Mouse (Mus musculus) spleen, adult 2 months (tissue): Measurements from ENCODE around the gene Snx33. TPM values are rescaled to one million over a fixed set of nuclear protein-coding genes. Genes with fewer than 3 reads are reported as not detected.

Experiments
- DNase-seq, 2 experiments: peaks; one replicate each; pipeline versions ENCODE4 v3.0.0 to v3.0.0-alpha.2; 2012 to 2021; ENCODE audit warnings: low spot score in 2 of 2, low read depth in 1 of 2
- H3K27ac ChIP-seq: fragments of 200-500 bp; 2 replicates; pipeline ENCODE4 v1.5.1; 2012; ENCODE audit warnings: low read length, inconsistent platforms; ENCODE audit not compliant: insufficient read depth
- H3K27me3 ChIP-seq: fragments of 200-500 bp; 2 replicates; pipeline ENCODE4 v1.6.1; 2012; ENCODE audit warnings: mild to moderate bottlenecking, moderate library complexity, low read length, inconsistent platforms; ENCODE audit not compliant: control insufficient read depth, insufficient read depth
- H3K36me3 ChIP-seq: fragments of 200-500 bp; 2 replicates; pipeline ENCODE4 v1.6.1; 2012; ENCODE audit warnings: mild to moderate bottlenecking, low read length, inconsistent platforms; ENCODE audit not compliant: control insufficient read depth, insufficient read depth
- H3K4me1 ChIP-seq: fragments of 200-500 bp; 2 replicates; pipeline ENCODE4 v1.6.1; 2011; ENCODE audit warnings: inconsistent platforms; ENCODE audit not compliant: control insufficient read depth, insufficient read depth, insufficient read length
- H3K4me3 ChIP-seq: fragments of 200-500 bp; 2 replicates; pipeline ENCODE4 v1.5.1; 2011; ENCODE audit warnings: mild to moderate bottlenecking, inconsistent platforms; ENCODE audit not compliant: insufficient read depth, insufficient read length; ENCODE audit errors: extremely low read depth
- CTCF ChIP-seq: fragments of 200-500 bp; IDR thresholded peaks from 2 replicates; pipeline ENCODE4 v1.5.1; 2011; ENCODE audit warnings: mild to moderate bottlenecking, inconsistent platforms; ENCODE audit not compliant: insufficient read depth, insufficient read length, insufficient replicate concordance; ENCODE audit errors: extremely low read depth
- POLR2A ChIP-seq: fragments of 200-500 bp; IDR thresholded peaks from 2 replicates; pipeline ENCODE4 v1.6.1; 2011; ENCODE audit warnings: low read depth, low read length, inconsistent platforms
- WGBS: fragments of 180-500 bp; shearing (Covaris S2); methylation state at CpG from one replicate; pipeline ENCODE4 v1.1.7; 2018; 5-methylcytosine and 5-hydroxymethylcytosine counted together
- polyA plus RNA-seq: library from polyadenylated mRNA; depleted of rRNA; stranded (reverse); fragments of >200 nt; gene quantifications from 2 replicates; pipeline ENCODE4 v1.2.3, GENCODE M21; 2012

Gene Snx33
- polyA plus RNA-seq, 1 experiment: 9.0 TPM

DNA sequence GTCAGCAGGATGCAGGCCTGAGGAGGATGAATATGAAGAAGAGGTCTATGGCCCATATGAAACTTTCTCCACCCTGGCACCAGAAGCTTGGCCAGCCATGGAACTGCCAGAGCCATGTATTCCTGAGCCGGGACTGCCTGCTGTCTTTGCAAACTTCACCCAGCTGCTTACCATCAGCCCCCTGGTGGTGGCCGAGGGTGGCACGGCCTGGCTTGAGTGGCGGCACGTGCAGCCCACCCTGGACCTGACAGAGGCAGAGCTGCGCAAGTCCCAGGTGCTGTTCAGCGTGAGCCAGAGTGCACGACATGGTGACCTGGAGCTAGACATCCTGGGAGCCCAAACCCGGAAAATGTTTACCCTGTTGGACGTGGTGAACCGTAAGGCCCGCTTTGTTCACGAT is 42.1 kb downstream of the Snx33 start:
- Histone ChIP-seq H3K27ac (no peak overlapping the region), H3K4me1 (no peaks in the 10 kb centered on the region), H3K27me3 (no peaks in the 10 kb centered on the region), H3K36me3 (no peaks in the 10 kb centered on the region), H3K4me3 (no peak overlapping the region)
- 64% methylated on average over 13 of the region's 13 CpGs for WGBS
- DNase-seq: no peak
- no peak for TF ChIP-seq POLR2A
- peak; percentile 18; the same call in 1 of the 2 replicates for TF ChIP-seq CTCF

- Histone ChIP-seq H3K27ac (no peak overlapping the region), H3K27me3 (no peaks in the 10 kb centered on the region), H3K4me1 (no peaks in the 10 kb centered on the region), H3K4me3 (no peak overlapping the region), H3K36me3 (no peaks in the 10 kb centered on the region)
- no peak for DNase-seq
- TF ChIP-seq POLR2A: no peak
- TF ChIP-seq CTCF: no peak
- 88% methylated on average over 4 of the region's 4 CpGs for WGBS
These were observed 43.8 kb downstream of the Snx33 start for GRCm38 (mm10) chr9:56884328-56884727.

- H3K4me1 ChIP-seq: no peaks in the 10 kb centered on the region
- no peak overlapping the region for H3K4me3 ChIP-seq
- DNase-seq: no peak
- WGBS: 78% methylated on average over 7 of the region's 7 CpGs
- no peaks in the 10 kb centered on the region for H3K36me3 ChIP-seq
- H3K27me3 ChIP-seq: no peaks in the 10 kb centered on the region
- H3K27ac ChIP-seq: no peak overlapping the region
- no peak for TF ChIP-seq CTCF
- no peak for TF ChIP-seq POLR2A
These were observed 44.7 kb downstream of the Snx33 start for GRCm38 (mm10) chr9:56883470-56883869.

DNA sequence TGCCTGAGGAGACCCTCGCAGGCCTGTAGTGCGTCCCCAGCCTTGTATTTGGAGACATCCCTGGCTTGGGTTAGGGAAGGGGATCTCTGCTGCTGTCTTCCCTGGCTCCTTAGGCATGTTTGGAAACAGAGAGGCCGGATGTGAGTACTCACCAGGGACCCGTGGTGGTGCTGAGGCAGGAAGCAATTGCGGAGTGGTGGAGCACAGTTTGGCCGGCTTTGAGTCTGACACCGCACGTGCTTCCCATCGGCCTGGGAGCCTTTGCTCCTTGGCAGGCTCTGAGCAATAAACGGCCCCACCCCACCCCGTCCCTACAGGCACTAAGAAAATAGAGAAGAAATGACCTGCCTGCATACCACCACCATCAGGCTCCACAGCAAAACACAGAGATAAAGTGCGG is 45.4 kb downstream of the Snx33 start:
- no peak for DNase-seq
- no peaks in the 10 kb centered on the region for H3K36me3 ChIP-seq

GRCm38 (mm10) chr9:56882283-56882682 is 45.9 kb downstream of the Snx33 start:
- no peak overlapping the region for H3K4me3 ChIP-seq
- H3K36me3 ChIP-seq: no peaks in the 10 kb centered on the region
- H3K4me1 ChIP-seq: no peaks in the 10 kb centered on the region
- DNase-seq: no peak
- TF ChIP-seq POLR2A: no peak
- TF ChIP-seq CTCF: no peak
- WGBS: 71% methylated on average over 4 of the region's 4 CpGs
- H3K27me3 ChIP-seq: no peaks in the 10 kb centered on the region
- H3K27ac ChIP-seq: no peak overlapping the region

More for the DNA sequence above, 45.4 kb downstream of the Snx33 start:
- Histone ChIP-seq H3K4me1 (no peaks in the 10 kb centered on the region), H3K27ac (no peak overlapping the region), H3K4me3 (no peak overlapping the region), H3K27me3 (no peaks in the 10 kb centered on the region)
- TF ChIP-seq POLR2A (no peak), CTCF (no peak)
- 60% methylated on average over 12 of the region's 12 CpGs for WGBS

GRCm38 (mm10) chr9:56881539-56882082 is 46.6 kb downstream of the Snx33 start:
- TF ChIP-seq POLR2A: no peak
- TF ChIP-seq CTCF: no peak
- no peak for DNase-seq
- Histone ChIP-seq H3K36me3 (no peaks in the 10 kb centered on the region), H3K4me1 (no peaks in the 10 kb centered on the region), H3K27ac (no peak overlapping the region), H3K27me3 (no peaks in the 10 kb centered on the region), H3K4me3 (no peak overlapping the region)
- 57% methylated on average over 3 of the region's 3 CpGs for WGBS

DNA sequence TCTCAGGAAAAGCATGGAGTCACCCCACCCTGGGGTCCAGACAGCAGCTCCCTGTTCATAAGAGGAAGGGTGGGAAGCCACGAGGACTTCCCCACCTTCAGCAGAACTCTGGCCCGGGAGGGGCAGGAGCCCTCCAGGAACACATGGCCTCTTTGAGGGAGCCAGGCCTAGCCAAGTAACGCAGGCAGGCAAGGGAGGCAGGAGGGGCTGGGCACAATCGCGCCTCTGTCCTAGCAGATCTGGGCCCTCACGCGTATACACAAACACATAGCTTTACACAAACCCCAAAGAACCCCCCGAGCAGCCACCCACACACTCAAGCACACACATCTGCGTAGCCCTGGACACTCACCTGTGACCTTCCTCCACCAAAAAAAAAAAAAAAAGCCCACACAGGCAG is 47.4 kb downstream of the Snx33 start:
- 67% methylated on average over 9 of the region's 9 CpGs for WGBS
- Histone ChIP-seq H3K27me3 (no peaks in the 10 kb centered on the region), H3K36me3 (no peaks in the 10 kb centered on the region), H3K4me3 (no peak overlapping the region), H3K27ac (no peak overlapping the region), H3K4me1 (no peaks in the 10 kb centered on the region)
- TF ChIP-seq POLR2A: no peak
- no peak for DNase-seq
